Mouse (Mus musculus) kidney, adult 2 months (tissue): ENCODE measurements around the gene Gm5269.

Experiments used
- CTCF ChIP-seq: fragments of 200-500 bp; conservative IDR thresholded peaks from 2 replicates; pipeline ENCODE4 v1.5.1; 2011; ENCODE audit warnings: low read depth, mild to moderate bottlenecking, control low read depth, low read length, moderate library complexity, mixed read lengths; ENCODE audit not compliant: insufficient read depth, insufficient read length
- POLR2A ChIP-seq: fragments of 200-500 bp; IDR thresholded peaks from one replicate; pipeline ENCODE4 v1.6.1; 2011; ENCODE audit warnings: low read depth, low read length, control low read depth

GRCm38 (mm10) chr1:45891986-45892385 lies 1.9 kb upstream of the Gm5269 start:
- TF ChIP-seq CTCF (no peak), POLR2A (no peak)
